Mouse (Mus musculus) lung, adult 2 months (tissue): ENCODE results near the gene Ndufs6. TPM values are rescaled to one million over a fixed set of nuclear protein-coding genes. Genes with fewer than 3 reads are reported as not detected.

Experiments used
- DNase-seq: peaks from one replicate; pipeline ENCODE4 v3.0.0; 2022
- H3K4me1 ChIP-seq: fragments of 200-500 bp; 2 replicates; pipeline ENCODE4 v1.6.1; 2011; ENCODE audit warnings: low read length; ENCODE audit not compliant: control insufficient read depth, insufficient read depth
- H3K4me3 ChIP-seq: fragments of 200-500 bp; replicated peaks from 2 replicates; pipeline ENCODE3; 2011; ENCODE audit warnings: low read depth, mild to moderate bottlenecking, control low read depth, low read length; ENCODE audit errors: extremely low read depth
- CTCF ChIP-seq: fragments of 200-500 bp; IDR thresholded peaks from 2 replicates; pipeline ENCODE4 v1.5.1; 2011; ENCODE audit warnings: mild to moderate bottlenecking, low read length, control low read depth; ENCODE audit not compliant: insufficient read depth
- POLR2A ChIP-seq: fragments of 200-500 bp; IDR thresholded peaks from 2 replicates; pipeline ENCODE4 v1.6.1; 2011; ENCODE audit warnings: low read depth, mild to moderate bottlenecking, control low read depth, low read length, borderline replicate concordance; ENCODE audit errors: extremely low read depth
- WGBS: fragments of 180-500 bp; shearing (Covaris S2); methylation state at CpG from one replicate; pipeline ENCODE4 v1.1.7; 2018; 5-methylcytosine and 5-hydroxymethylcytosine counted together
- polyA plus RNA-seq: library from polyadenylated mRNA; depleted of rRNA; stranded (reverse); fragments of >200 nt; gene quantifications from 2 replicates; pipeline ENCODE4 v1.2.3, GENCODE M21; 2012

Gene Ndufs6
- polyA plus RNA-seq, 1 experiment, result 60.3 TPM

GRCm38 (mm10) chr13:73306430-73306829 is 21.9 kb downstream of the Ndufs6 start:
- TF ChIP-seq POLR2A (no peak), CTCF (no peak)

GRCm38 (mm10) chr13:73306085-73306410 is 22.3 kb downstream of the Ndufs6 start:
- TF ChIP-seq POLR2A, result no peak
- no peak for TF ChIP-seq CTCF
- WGBS, result 58% methylated on average over 4 of the region's 4 CpGs
- H3K4me1 ChIP-seq, result no peaks in the 10 kb centered on the region
- H3K4me3 ChIP-seq, result no peak overlapping the region
- DNase-seq, result no peak

More at GRCm38 (mm10) chr13:73306430-73306829, 21.9 kb downstream of the Ndufs6 start:
- H3K4me3 ChIP-seq, result no peak overlapping the region
- no peak for DNase-seq
- 79% methylated on average over 4 of the region's 4 CpGs for WGBS
- H3K4me1 ChIP-seq, result no peaks in the 10 kb centered on the region

- DNase-seq, result no peak
- no peaks in the 10 kb centered on the region for H3K4me1 ChIP-seq
- no peak overlapping the region for H3K4me3 ChIP-seq
- WGBS, result 58% methylated on average over 8 of the region's 8 CpGs
- TF ChIP-seq CTCF (no peak), POLR2A (no peak)
Observed at GRCm38 (mm10) chr13:73305398-73306084, 22.8 kb downstream of the Ndufs6 start.

GRCm38 (mm10) chr13:73304729-73305128 is 23.6 kb downstream of the Ndufs6 start:
- TF ChIP-seq CTCF, result no peak
- no peak for TF ChIP-seq POLR2A
- H3K4me3 ChIP-seq, result no peak overlapping the region
- 61% methylated on average over 6 of the region's 6 CpGs for WGBS
- no peak for DNase-seq
- no peaks in the 10 kb centered on the region for H3K4me1 ChIP-seq

GRCm38 (mm10) chr13:73299322-73299721 is 29.0 kb downstream of the Ndufs6 start:
- WGBS, result 82% methylated on average over 5 of the region's 5 CpGs

GRCm38 (mm10) chr13:73298717-73299116 is 29.6 kb downstream of the Ndufs6 start:
- no peaks in the 10 kb centered on the region for H3K4me1 ChIP-seq
- no peak for TF ChIP-seq POLR2A
- no peak for TF ChIP-seq CTCF
- H3K4me3 ChIP-seq, result no peak overlapping the region
- WGBS, result 53% methylated on average over 4 of the region's 4 CpGs
- no peak for DNase-seq

More at GRCm38 (mm10) chr13:73299322-73299721, 29.0 kb downstream of the Ndufs6 start:
- H3K4me1 ChIP-seq, result no peaks in the 10 kb centered on the region
- no peak for DNase-seq
- TF ChIP-seq CTCF (no peak), POLR2A (no peak)
- H3K4me3 ChIP-seq, result no peak overlapping the region

- Histone ChIP-seq H3K4me1 (no peaks in the 10 kb centered on the region), H3K4me3 (no peak overlapping the region)
- no peak for DNase-seq
- TF ChIP-seq CTCF, result no peak
- WGBS, result 17% methylated on average over 2 of the region's 2 CpGs
Observed at GRCm38 (mm10) chr13:73291102-73291501, 37.2 kb downstream of the Ndufs6 start.

- TF ChIP-seq CTCF (no peak), POLR2A (no peak)
- DNase-seq, result no peak
- no peak overlapping the region for H3K4me3 ChIP-seq
- WGBS, result 64% methylated on average over 6 of the region's 6 CpGs
- no peaks in the 10 kb centered on the region for H3K4me1 ChIP-seq
Observed at GRCm38 (mm10) chr13:73290206-73290605, 38.1 kb downstream of the Ndufs6 start.

- TF ChIP-seq POLR2A, result no peak
- TF ChIP-seq CTCF, result no peak
- no peak for DNase-seq
- Histone ChIP-seq H3K4me1 (no peaks in the 10 kb centered on the region), H3K4me3 (no peak overlapping the region)
- 97% methylated on average over 1 of the region's 1 CpGs for WGBS
Observed at GRCm38 (mm10) chr13:73283534-73283933, 44.8 kb downstream of the Ndufs6 start.

- TF ChIP-seq CTCF (no peak), POLR2A (no peak)
- WGBS, result 66% methylated on average over 2 of the region's 2 CpGs
- DNase-seq, result no peak
- H3K4me1 ChIP-seq, result no peaks in the 10 kb centered on the region
- H3K4me3 ChIP-seq, result no peak overlapping the region
Observed at GRCm38 (mm10) chr13:73282407-73282806, 45.9 kb downstream of the Ndufs6 start.

GRCm38 (mm10) chr13:73279196-73279595 is 49.1 kb downstream of the Ndufs6 start:
- Histone ChIP-seq H3K4me1 (no peaks in the 10 kb centered on the region), H3K4me3 (no peak overlapping the region)
- TF ChIP-seq CTCF (no peak), POLR2A (no peak)
- no peak for DNase-seq
- 75% methylated on average over 1 of the region's 1 CpGs for WGBS
